Mouse (Mus musculus): ENCODE data around the gene Zyg11b. TPM values are rescaled to one million over a fixed set of nuclear protein-coding genes. Genes with fewer than 3 reads are reported as not detected.

The Zyg11b gene
- polyA plus RNA-seq, 1 experiment from 2014 or later, result 23.1 TPM

DNA sequence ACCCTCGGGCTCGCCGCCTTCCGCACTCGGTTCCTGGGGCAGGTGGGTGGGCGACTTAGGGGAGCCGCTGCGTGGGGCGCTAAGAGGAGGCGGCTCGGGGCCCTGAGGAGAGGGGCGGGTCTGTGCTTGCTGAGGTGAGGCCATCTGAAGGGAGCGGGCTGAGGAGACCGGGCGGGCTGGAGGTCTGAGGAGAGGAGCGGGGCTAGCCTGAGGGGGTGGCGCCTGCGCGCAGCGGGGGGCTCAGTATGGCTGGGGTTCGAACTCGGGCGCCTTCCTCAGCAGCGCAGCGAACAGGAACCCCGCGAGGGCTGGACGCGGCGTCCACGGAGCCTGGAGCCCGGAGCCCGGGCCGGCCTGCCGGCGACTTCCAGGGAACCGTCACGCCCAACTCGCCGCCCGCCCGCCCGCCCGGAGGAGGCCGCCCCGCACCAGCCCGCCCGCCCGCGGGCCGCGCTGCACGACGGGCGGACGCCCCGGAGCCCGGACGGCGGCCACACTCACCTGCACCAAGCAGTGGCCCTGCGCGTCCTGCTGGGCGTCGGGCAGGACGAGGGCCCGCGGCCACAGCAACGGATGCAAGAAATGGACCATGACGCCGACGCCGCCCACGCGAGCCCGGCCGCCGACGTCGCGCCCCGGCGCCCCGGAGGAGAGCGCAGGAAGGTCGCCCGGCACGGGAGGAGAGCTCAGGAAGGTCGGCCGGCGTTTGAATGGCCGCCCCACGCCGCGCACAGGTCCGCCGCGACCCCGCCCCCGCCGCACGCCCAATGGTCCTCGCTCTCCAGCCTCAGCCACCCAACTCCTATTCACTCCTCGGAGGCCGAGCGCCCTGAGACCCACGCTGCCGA, 83.3 kb downstream of the Zyg11b start, which contains the start of gene Zyg11a:
Gene Zyg11a, minus strand, starts transcription at position 717 of the 848 bp plus-strand sequence.
- 3% methylated on average over 63 of the region's 107 CpGs for WGBS
- Histone ChIP-seq H3K4me3 (peak within 1 kb of the TSS; percentile 40), H3K4me1 (replicated peaks) (peaks cover 8% of the 10 kb centered on the region; the same call in 1 of the 2 replicates), H3K36me3 (no peaks in the 10 kb centered on the region), H3K27ac (replicated peaks) (no peak within 1 kb of the TSS), H3K27me3 (peaks cover 60% of the 10 kb centered on the region), H3K9me3 (no peaks in the 10 kb centered on the region), H3K4me2 (peak within 1 kb of the TSS; percentile 54), H3K9ac (0 out of 2 replicates have a peak within 1 kb of the TSS, but pooled peaks have one; percentile 53)
- ATAC-seq (ENCODE audit: low read depth), result peak; percentile 56

DNA sequence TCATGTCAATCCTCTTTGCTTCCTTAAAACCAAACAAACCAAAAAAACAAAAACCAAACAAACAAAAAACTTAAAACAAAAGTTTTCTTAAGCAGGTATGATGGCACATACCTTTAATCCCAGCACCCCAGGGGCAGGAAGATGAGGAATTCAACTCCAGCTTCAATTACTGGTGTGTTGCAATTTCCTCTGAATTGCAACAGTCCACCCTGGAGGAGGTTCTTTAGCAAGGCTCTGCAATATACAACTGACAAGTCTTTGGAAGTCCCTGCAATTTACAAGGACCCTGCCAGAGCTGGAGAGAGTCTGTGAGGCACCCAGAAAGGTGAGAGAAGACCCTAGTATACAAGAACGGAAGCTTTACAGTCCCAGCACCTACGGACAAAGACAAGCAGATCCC, 87.9 kb downstream of the Zyg11b start:
- 85% methylated on average over 2 of the region's 2 CpGs for WGBS
- Histone ChIP-seq H3K9ac (no peak overlapping the region), H3K27ac (replicated peaks) (no peak overlapping the region), H3K4me3 (no peak overlapping the region), H3K4me1 (replicated peaks) (peaks cover 8% of the 10 kb centered on the region; the same call in 1 of the 2 replicates), H3K27me3 (peaks cover 33% of the 10 kb centered on the region), H3K4me2 (no peak overlapping the region), H3K9me3 (no peaks in the 10 kb centered on the region), H3K36me3 (no peaks in the 10 kb centered on the region)
- ATAC-seq (ENCODE audit: low read depth), result no peak

DNA sequence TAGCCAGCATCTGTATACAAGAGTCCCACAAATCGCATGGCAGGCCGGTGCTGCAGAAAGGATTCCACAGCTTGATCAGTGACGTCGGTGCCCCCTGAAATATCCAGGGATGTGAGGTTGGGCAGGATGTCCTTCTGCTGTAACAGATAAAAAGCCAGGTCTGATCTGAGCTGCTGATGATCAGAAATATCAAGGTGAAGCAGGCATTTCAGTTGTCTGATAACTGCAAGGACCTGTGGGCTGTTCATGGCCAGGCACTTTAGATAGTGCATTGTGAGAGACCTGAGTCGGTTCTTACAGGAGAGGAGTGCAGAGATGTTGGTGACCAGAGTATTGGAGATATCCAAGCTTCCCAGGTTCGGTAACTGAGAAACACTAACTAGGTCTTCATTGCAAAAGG, 96.3 kb downstream of the Zyg11b start:
- Histone ChIP-seq H3K36me3 (no peaks in the 10 kb centered on the region), H3K27me3 (no peaks in the 10 kb centered on the region), H3K27ac (replicated peaks) (no peak overlapping the region), H3K4me1 (replicated peaks) (no peaks in the 10 kb centered on the region), H3K4me3 (no peak overlapping the region), H3K4me2 (no peak overlapping the region), H3K9me3 (no peaks in the 10 kb centered on the region), H3K9ac (no peak overlapping the region)
- WGBS, result 93% methylated on average over 6 of the region's 6 CpGs
- no peak for ATAC-seq (ENCODE audit: low read depth)

DNA sequence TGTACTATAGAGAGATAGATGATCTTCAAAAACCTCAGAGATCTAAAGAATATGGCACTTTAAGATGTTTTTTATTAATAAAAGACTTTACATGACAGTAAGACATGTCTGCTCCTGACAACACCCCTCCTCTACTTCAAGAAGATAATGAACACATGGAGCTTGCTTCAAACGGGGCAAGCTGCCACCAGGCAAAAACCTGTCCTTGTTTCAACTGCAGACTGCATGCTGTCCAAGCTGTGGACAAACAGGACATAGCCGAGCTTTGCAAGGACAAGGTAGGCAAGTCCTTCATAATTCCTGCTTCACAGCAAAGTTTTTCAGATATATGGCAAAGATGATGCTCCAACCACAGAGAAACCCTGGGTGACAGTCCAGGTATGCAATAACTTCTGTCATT, 101.7 kb downstream of the Zyg11b start:
- Histone ChIP-seq H3K27ac (replicated peaks) (no peak overlapping the region), H3K9me3 (no peaks in the 10 kb centered on the region), H3K4me2 (no peak overlapping the region), H3K36me3 (no peaks in the 10 kb centered on the region), H3K27me3 (no peaks in the 10 kb centered on the region), H3K4me1 (replicated peaks) (no peaks in the 10 kb centered on the region), H3K9ac (no peak overlapping the region), H3K4me3 (no peak overlapping the region)
- 84% methylated on average over 2 of the region's 2 CpGs for WGBS
- ATAC-seq (ENCODE audit: low read depth), result no peak

DNA sequence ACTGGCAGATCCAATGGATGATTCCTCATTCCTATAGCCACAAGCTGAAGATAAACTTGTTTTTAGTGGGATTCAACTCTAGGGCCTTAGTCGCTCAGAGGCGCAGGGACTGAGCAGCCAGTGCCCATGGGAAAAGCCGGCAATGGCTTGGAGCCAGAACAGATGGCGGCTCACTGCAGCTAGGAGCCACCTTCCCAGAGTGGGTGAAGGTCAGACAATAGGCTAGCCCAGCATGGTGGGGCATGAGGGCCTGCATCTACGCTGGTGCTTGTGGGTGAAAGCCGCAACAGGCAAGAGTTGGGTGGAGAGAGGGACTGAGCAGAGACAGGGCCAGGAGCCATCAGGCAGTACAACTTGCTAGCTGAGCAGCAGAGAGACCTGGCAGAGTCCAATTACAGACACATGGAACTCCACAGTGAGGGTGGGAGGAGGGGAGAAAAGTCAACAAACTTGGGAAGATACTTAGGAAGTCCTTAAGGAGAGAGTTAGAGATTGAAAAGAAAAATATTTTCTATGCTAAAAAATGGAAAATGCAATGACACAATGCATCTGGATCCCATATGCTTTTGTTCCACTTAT, 104.5 kb downstream of the Zyg11b start:
- Histone ChIP-seq H3K27ac (replicated peaks) (no peak overlapping the region), H3K9me3 (no peaks in the 10 kb centered on the region), H3K4me1 (replicated peaks) (no peaks in the 10 kb centered on the region), H3K4me2 (no peak overlapping the region), H3K36me3 (no peaks in the 10 kb centered on the region), H3K27me3 (no peaks in the 10 kb centered on the region), H3K4me3 (no peak overlapping the region), H3K9ac (no peak overlapping the region)
- no peak for ATAC-seq (ENCODE audit: low read depth)
- 71% methylated on average over 6 of the region's 6 CpGs for WGBS

DNA sequence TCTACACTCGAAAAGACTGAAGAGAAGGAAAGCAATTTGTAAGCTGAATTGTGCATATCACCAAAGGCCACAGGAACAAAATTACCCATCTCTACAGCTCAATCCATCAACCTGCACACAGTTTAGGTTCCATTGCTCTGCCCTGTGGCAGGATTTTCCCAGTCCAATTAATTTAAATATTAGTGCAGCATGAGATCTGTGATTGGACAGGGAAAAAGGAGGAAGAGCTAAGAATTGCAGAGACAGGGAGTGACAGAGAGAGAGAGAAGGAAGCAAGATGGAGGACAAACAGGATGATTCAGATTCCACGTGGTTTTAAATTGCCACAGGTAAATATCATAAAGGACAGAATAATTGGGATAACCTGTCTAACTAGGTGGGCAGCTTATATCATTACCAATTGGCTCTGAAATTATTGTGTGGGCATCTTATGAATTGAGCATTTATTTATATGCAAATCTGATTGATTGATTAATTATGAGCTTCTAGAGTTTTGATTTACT, 108.0 kb downstream of the Zyg11b start:
- H3K4me3 ChIP-seq, result no peak overlapping the region
- no peaks in the 10 kb centered on the region for H3K9me3 ChIP-seq
- H3K9ac ChIP-seq, result no peak overlapping the region
- no peak for ATAC-seq (ENCODE audit: low read depth)
- no peak overlapping the region for H3K27ac ChIP-seq (replicated peaks)
- no peak overlapping the region for H3K4me2 ChIP-seq
- no peaks in the 10 kb centered on the region for H3K36me3 ChIP-seq
- H3K4me1 ChIP-seq (replicated peaks), result no peaks in the 10 kb centered on the region
- 65% methylated on average over 2 of the region's 2 CpGs for WGBS
- no peaks in the 10 kb centered on the region for H3K27me3 ChIP-seq

DNA sequence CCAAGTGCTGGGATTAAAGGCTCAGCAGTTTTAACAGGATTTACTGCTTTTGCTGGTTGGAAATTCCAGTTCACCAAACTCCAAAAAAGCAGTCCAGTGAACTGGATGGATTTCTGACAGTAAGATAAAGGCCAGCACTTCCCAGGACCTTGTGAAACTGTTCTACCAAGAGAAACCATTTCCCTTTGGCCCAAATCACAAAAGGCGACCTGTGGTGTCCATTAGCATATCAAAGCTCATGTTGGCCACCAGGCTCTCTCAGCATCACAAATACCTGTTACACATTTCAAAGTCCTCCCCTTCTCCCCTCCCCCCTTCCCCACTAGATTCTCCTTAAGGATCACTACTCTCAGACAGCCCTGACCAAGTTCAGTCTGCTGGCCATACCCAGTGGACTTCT, 118.6 kb downstream of the Zyg11b start:
- H3K27me3 ChIP-seq, result no peaks in the 10 kb centered on the region
- no peak overlapping the region for H3K9ac ChIP-seq
- no peaks in the 10 kb centered on the region for H3K9me3 ChIP-seq
- no peaks in the 10 kb centered on the region for H3K4me1 ChIP-seq (replicated peaks)
- no peaks in the 10 kb centered on the region for H3K36me3 ChIP-seq
- no peak overlapping the region for H3K4me3 ChIP-seq
- WGBS, result 50% methylated on average over 1 of the region's 1 CpGs
- H3K4me2 ChIP-seq, result no peak overlapping the region
- ATAC-seq (ENCODE audit: low read depth), result no peak
- no peak overlapping the region for H3K27ac ChIP-seq (replicated peaks)

Other genes starting within 250 kb of the Zyg11b start
- gene Podn, start 204.7 kb downstream of the Zyg11b start, polyA plus RNA-seq (2015; fragmentation: Nextera tagmentation; extraction: Ambion mirVana), result 0.18 and 0.25 TPM in 2 replicates
- 222 and 243 TPM in 2 replicates for gene Scp2, start 156.1 kb downstream of the Zyg11b start, polyA plus RNA-seq (2015; fragmentation: Nextera tagmentation; extraction: Ambion mirVana)
- gene Echdc2, start 135.7 kb downstream of the Zyg11b start, polyA plus RNA-seq (2015; fragmentation: Nextera tagmentation; extraction: Ambion mirVana), result 8.3 and 9.8 TPM in 2 replicates
- not detected in 2 replicates for gene Zyg11a, start 83.0 kb downstream of the Zyg11b start, polyA plus RNA-seq (2015; fragmentation: Nextera tagmentation; extraction: Ambion mirVana)
- gene Coa7, start 27.0 kb upstream of the Zyg11b start, polyA plus RNA-seq (2015; fragmentation: Nextera tagmentation; extraction: Ambion mirVana), result 43.2 and 46.8 TPM in 2 replicates
- gene Shisal2a, start 82.3 kb upstream of the Zyg11b start, polyA plus RNA-seq (2015; fragmentation: Nextera tagmentation; extraction: Ambion mirVana), result 4.0 and 4.1 TPM in 2 replicates
- 36.5 and 40.7 TPM in 2 replicates for gene Gpx7, start 105.9 kb upstream of the Zyg11b start, polyA plus RNA-seq (2015; fragmentation: Nextera tagmentation; extraction: Ambion mirVana)
- 69.7 and 97.5 TPM in 2 replicates for gene Tut4, start 158.3 kb upstream of the Zyg11b start, polyA plus RNA-seq (2015; fragmentation: Nextera tagmentation; extraction: Ambion mirVana)

Data from neural tube, embryonic 13.5 days (tissue).